Comparison of ENCODE assay signal across 18 mouse cellular contexts in genomic region chr13:31797346-31797745, GRCm38 (mm10). TPM values are rescaled to one million over a fixed set of nuclear protein-coding genes. Genes with fewer than 3 reads are reported as not detected.
DNase-seq lines count a peak whose midpoint lies in the region; ATAC-seq and TF ChIP-seq lines count a peak whose summit lies in the region.
"Had no signal": no experiment of that assay in that cellular context is flagged by ENCODE, and none has a peak within 500 bp of the region (broad histone marks: within the 10 kb centered on the region; RNA-seq: fewer than 3 reads in every experiment).

No protein-coding gene starts in this region.

- no peak overlapping the region for H3K9ac ChIP-seq in heart, embryonic 15.5 days
- no peak overlapping the region for H3K9ac ChIP-seq in lung, embryonic 14.5 days
- H3K9ac ChIP-seq: forebrain, embryonic 15.5 days; liver, postnatal 0 days; midbrain, embryonic 15.5 days had no signal

- peaks cover 63% of the 10 kb centered on the region for H3K27me3 ChIP-seq in heart, embryonic 15.5 days
- H3K27me3 ChIP-seq in lung, embryonic 14.5 days (ENCODE audit: insufficient read depth, low read length), result peaks cover 64% of the 10 kb centered on the region

- H3K4me3 ChIP-seq in heart, embryonic 15.5 days, result no peak overlapping the region
- 0 out of 2 replicates have a peak overlapping the region, but pooled peaks have one; percentile 6 for H3K4me3 ChIP-seq in lung, embryonic 14.5 days (ENCODE audit: low read depth, low read length)
- H3K4me3 ChIP-seq: forebrain, embryonic 15.5 days; megakaryocyte, embryonic 14.5 days; midbrain, embryonic 15.5 days had no signal

- H3K9me3 ChIP-seq in heart, embryonic 15.5 days (replicated peaks), result no peaks in the 10 kb centered on the region
- H3K9me3 ChIP-seq in lung, embryonic 14.5 days (ENCODE audit: low read depth, low read length), result no peaks in the 10 kb centered on the region
- H3K9me3 ChIP-seq: forebrain, embryonic 15.5 days; megakaryocyte, embryonic 14.5 days; midbrain, embryonic 15.5 days had no signal

- H3K4me1 ChIP-seq in heart, embryonic 15.5 days (replicated peaks), result peaks cover 23% of the 10 kb centered on the region
- H3K4me1 ChIP-seq in lung, embryonic 14.5 days (ENCODE audit: insufficient read depth), result no peaks in the 10 kb centered on the region; the same call in 1 of the 2 replicates

- TF ChIP-seq CTCF in lung, embryonic 14.5 days (IDR thresholded peaks at IDR 0.05; ENCODE audit: low read depth), result no peak
- no peak for TF ChIP-seq CTCF in brain, embryonic 14.5 days (IDR thresholded peaks at IDR 0.05; ENCODE audit: borderline replicate concordance, extremely low read depth, insufficient read depth, insufficient read length)

- peak; percentile 11 for DNase-seq in embryo, embryonic 11 days
- no peak for DNase-seq in embryo, embryonic 9.5 days (ENCODE audit: extremely low spot score)
- no peak for DNase-seq in heart, postnatal 14 days
- DNase-seq in lung, embryonic 14.5 days, result no peak
- DNase-seq in lung, postnatal 10 days, result no peak
- peak; percentile 46 for DNase-seq in brain, embryonic 14.5 days (ENCODE audit: low read depth)
- no peak for DNase-seq in left cerebral cortex, adult 11 months (ENCODE audit: low spot score)
- DNase-seq: adrenal gland, adult 8-10 months; cerebellum, adult 11-12 months; kidney, adult 9 months; kidney, postnatal 36 days; liver; liver, postnatal 0 days; thymus, postnatal 4 days had no signal

- ATAC-seq in heart, embryonic 15.5 days (replicated peaks; ENCODE audit: insufficient number of reproducible peaks, insufficient read depth, low FRiP score, low read depth), result no peak
- no peak for ATAC-seq in lung, embryonic 14.5 days (ENCODE audit: insufficient read depth)
- ATAC-seq: forebrain, embryonic 15.5 days; liver, postnatal 0 days; midbrain, embryonic 15.5 days had no signal

- peak overlapping the region; percentile 37 for H3K4me2 ChIP-seq in heart, embryonic 15.5 days
- peak overlapping the region; percentile 47 for H3K4me2 ChIP-seq in lung, embryonic 14.5 days
- H3K4me2 ChIP-seq: forebrain, embryonic 15.5 days; midbrain, embryonic 15.5 days had no signal

- H3K36me3 ChIP-seq in heart, embryonic 15.5 days, result no peaks in the 10 kb centered on the region
- H3K36me3 ChIP-seq in lung, embryonic 14.5 days (ENCODE audit: insufficient read depth), result no peaks in the 10 kb centered on the region
- H3K36me3 ChIP-seq: forebrain, embryonic 15.5 days; midbrain, embryonic 15.5 days had no signal

- no peak for TF ChIP-seq POLR2A in brain, embryonic 14.5 days (IDR thresholded peaks at IDR 0.05; ENCODE audit: borderline replicate concordance, extremely low read depth, insufficient read depth, insufficient read length, poor library complexity, severe bottlenecking)

- 55% methylated on average over 10 of the region's 10 CpGs for WGBS in heart, embryonic 15.5 days
- 26% methylated on average over 10 of the region's 10 CpGs for WGBS in lung, embryonic 14.5 days

- no peak overlapping the region for H3K27ac ChIP-seq in heart, embryonic 15.5 days
- H3K27ac ChIP-seq in lung, embryonic 14.5 days (ENCODE audit: low read depth), result no peak overlapping the region
- H3K27ac ChIP-seq: forebrain, embryonic 15.5 days; midbrain, embryonic 15.5 days had no signal

- intact Hi-C loops in heart, postnatal 14 days (cut with DNase I), result loop anchor here (10.0 kb wide), 1 partner anchor 987 kb away; the partner anchor contains the start of gene Mylk4

RNA-seq across cellular contexts. Expression of gene Foxc1, which starts 9.1 kb away (rescaled TPM):
- 1.9 and 2.2 TPM in 2 replicates for polyA plus RNA-seq in heart, embryonic 15.5 days (2015; fragmentation: Nextera tagmentation; extraction: Ambion mirVana)
- 1 to 10 TPM; 4.8 to 7.0 TPM for total RNA-seq in heart, postnatal 14 days (2021)
- polyA plus RNA-seq in lung, embryonic 14.5 days (2014; fragmentation: Nextera tagmentation; extraction: Ambion mirVana), result 0.63 and 0.74 TPM in 2 replicates
- 3.8 and 6.3 TPM in 2 replicates for polyA plus RNA-seq in brain, embryonic 14.5 days (2012; rRNA removed)
- polyA plus RNA-seq: liver, postnatal 0 days had no signal

Comparison
In these comparisons a context has a peak if more than half of its experiments do, and no peak if none do; other contexts are left out.
1. DNase-seq: peak in embryo, embryonic 11 days (single experiment) and brain, embryonic 14.5 days (single experiment); none in embryo, embryonic 9.5 days (single experiment), heart, postnatal 14 days (0 of 2), lung, embryonic 14.5 days (single experiment), lung, postnatal 10 days (single experiment) and left cerebral cortex, adult 11 months (single experiment).